Mouse (Mus musculus) CH12.LX (cell line): ENCODE data around the gene Tspan12. TPM values are rescaled to one million over a fixed set of nuclear protein-coding genes. Genes with fewer than 3 reads are reported as not detected.

Experiments
- DNase-seq: peaks from one replicate; pipeline ENCODE4 v3.0.0-alpha.2; 2013; ENCODE audit errors: extremely low read depth
- H3K27ac ChIP-seq: 2 replicates; pipeline ENCODE4 v1.5.1; 2012; ENCODE audit warnings: low read depth, mild to moderate bottlenecking, control low read depth, moderate library complexity; ENCODE audit not compliant: insufficient read depth
- H3K27me3 ChIP-seq: replicated peaks from 2 replicates; pipeline ENCODE3; 2012; ENCODE audit warnings: inconsistent platforms
- H3K36me3 ChIP-seq, 2 experiments: replicated peaks in 1 of 2; 2 replicates each; pipeline versions ENCODE3 to v1.6.1; 2012; ENCODE audit warnings: inconsistent platforms in 1 of 2, low read length in 1 of 2, mild to moderate bottlenecking in 1 of 2, mixed read lengths in 1 of 2, moderate library complexity in 1 of 2; ENCODE audit not compliant: control insufficient read depth in 1 of 2, insufficient read depth in 1 of 2
- H3K4me1 ChIP-seq, 2 experiments: 2 replicates each; pipeline ENCODE4 v1.6.1; 2012; ENCODE audit warnings: inconsistent platforms in 1 of 2, moderate library complexity in 1 of 2; ENCODE audit not compliant: insufficient read depth in 2 of 2, control insufficient read depth in 1 of 2
- H3K4me2 ChIP-seq: 2 replicates; pipeline ENCODE4 v1.6.1; 2012; ENCODE audit warnings: low read depth, mild to moderate bottlenecking, control low read depth; ENCODE audit not compliant: poor library complexity, insufficient read depth, severe bottlenecking
- H3K4me3 ChIP-seq, 3 experiments: fragments of 150-350 bp in 1 of 3; sonication (generic) in 1 of 3; replicated peaks in 1 of 3; 2 replicates each; pipeline versions ENCODE3 to v1.5.1; 2011 to 2012; ENCODE audit warnings: low read depth in 2 of 3, low read length in 2 of 3, mild to moderate bottlenecking in 2 of 3, moderate library complexity in 2 of 3, control low read depth in 1 of 3, improper control_type of control experiment in 1 of 3, inconsistent platforms in 1 of 3, mixed read lengths in 1 of 3; ENCODE audit not compliant: poor library complexity in 1 of 3
- H3K79me2 ChIP-seq: replicated peaks from 2 replicates; pipeline ENCODE4 v1.6.1; 2012; ENCODE audit warnings: mild to moderate bottlenecking, moderate library complexity; ENCODE audit not compliant: control insufficient read depth, poor library complexity, insufficient read depth, severe bottlenecking; ENCODE audit errors: extremely low read depth
- H3K9ac ChIP-seq: 2 replicates; pipeline ENCODE4 v1.6.1; 2012; ENCODE audit warnings: low read depth, mild to moderate bottlenecking, control low read depth, moderate library complexity; ENCODE audit not compliant: insufficient read depth
- H3K9me3 ChIP-seq: replicated peaks from 2 replicates; pipeline ENCODE3; 2012; ENCODE audit warnings: low read length, inconsistent platforms, mixed read lengths
- CHD1 ChIP-seq: IDR thresholded peaks from 2 replicates; pipeline ENCODE4 v1.6.1; 2012; ENCODE audit warnings: low read depth, low read length, improper control_type of control experiment, inconsistent platforms
- CHD2 ChIP-seq: IDR thresholded peaks from 2 replicates; pipeline ENCODE4 v1.6.1; 2011; ENCODE audit warnings: low read length, improper control_type of control experiment
- CTCF ChIP-seq, 2 experiments: IDR thresholded peaks in 1 of 2; conservative IDR thresholded peaks in 1 of 2; 2 replicates each; pipeline ENCODE4 v1.5.1; 2011 to 2012; ENCODE audit warnings: low read depth in 2 of 2, low read length in 2 of 2, improper control_type of control experiment in 1 of 2, inconsistent platforms in 1 of 2, mild to moderate bottlenecking in 1 of 2, moderate library complexity in 1 of 2
- E2F4 ChIP-seq: IDR thresholded peaks from 2 replicates; pipeline ENCODE4 v1.6.1; 2011; ENCODE audit warnings: low read depth, low read length, improper control_type of control experiment; ENCODE audit not compliant: insufficient replicate concordance
- HCFC1 ChIP-seq: IDR thresholded peaks from 2 replicates; pipeline ENCODE4 v1.6.1; 2012; ENCODE audit warnings: low read depth, mild to moderate bottlenecking, inconsistent platforms, low read length, improper control_type of control experiment
- JUN ChIP-seq: IDR thresholded peaks from 2 replicates; pipeline ENCODE4 v1.6.1; 2011; ENCODE audit warnings: low read depth, mild to moderate bottlenecking, low read length, improper control_type of control experiment, moderate library complexity; ENCODE audit not compliant: insufficient read depth
- KAT2A ChIP-seq: IDR thresholded peaks from 2 replicates; pipeline ENCODE4 v1.6.1; 2012; ENCODE audit warnings: low read length, improper control_type of control experiment, inconsistent platforms; ENCODE audit not compliant: insufficient replicate concordance
- MAFK ChIP-seq: IDR thresholded peaks from 2 replicates; pipeline ENCODE4 v1.6.1; 2011; ENCODE audit warnings: low read length, improper control_type of control experiment; ENCODE audit not compliant: insufficient replicate concordance
- MAX ChIP-seq: IDR thresholded peaks from 2 replicates; pipeline ENCODE4 v1.6.1; 2011; ENCODE audit warnings: low read length, improper control_type of control experiment
- MYC ChIP-seq: IDR thresholded peaks from 2 replicates; pipeline ENCODE4 v1.6.1; 2011; ENCODE audit warnings: low read depth, mild to moderate bottlenecking, improper control_type of control experiment, low read length
- NELFE ChIP-seq: IDR thresholded peaks from 2 replicates; pipeline ENCODE4 v1.6.1; 2011; ENCODE audit warnings: low read depth, low read length, improper control_type of control experiment
- NRF1 ChIP-seq: IDR thresholded peaks from 2 replicates; pipeline ENCODE4 v1.6.1; 2014; ENCODE audit warnings: low read depth, mild to moderate bottlenecking, inconsistent platforms, low read length, improper control_type of control experiment, moderate library complexity
- PAX5 ChIP-seq: IDR thresholded peaks from 2 replicates; pipeline ENCODE4 v1.6.1; 2012; ENCODE audit warnings: low read length, inconsistent platforms, mixed read lengths
- POLR2A ChIP-seq: IDR thresholded peaks from 2 replicates; pipeline ENCODE4 v1.6.1; 2011; ENCODE audit warnings: low read depth, mild to moderate bottlenecking, improper control_type of control experiment, low read length
- POLR2AphosphoS2 ChIP-seq: IDR thresholded peaks from 2 replicates; pipeline ENCODE4 v1.6.1; 2011; ENCODE audit warnings: low read depth, low read length, improper control_type of control experiment
- RAD21 ChIP-seq: IDR thresholded peaks from 2 replicates; pipeline ENCODE4 v1.6.1; 2011; ENCODE audit warnings: low read depth, mild to moderate bottlenecking, low read length, improper control_type of control experiment, moderate library complexity
- SMC3 ChIP-seq: IDR thresholded peaks from 2 replicates; pipeline ENCODE4 v1.6.1; 2011; ENCODE audit warnings: low read depth, low read length, improper control_type of control experiment
- TBP ChIP-seq: conservative IDR thresholded peaks from 2 replicates; pipeline ENCODE4 v1.6.1; 2011; ENCODE audit warnings: low read depth, low read length, improper control_type of control experiment
- TCF12 ChIP-seq: IDR thresholded peaks from 2 replicates; pipeline ENCODE4 v1.6.1; 2014; ENCODE audit warnings: low read depth, mild to moderate bottlenecking, inconsistent platforms, low read length, improper control_type of control experiment
- UBTF ChIP-seq: IDR thresholded peaks from 2 replicates; pipeline ENCODE4 v1.6.1; 2012; ENCODE audit warnings: low read depth, mild to moderate bottlenecking, inconsistent platforms, low read length, improper control_type of control experiment, moderate library complexity
- USF1 ChIP-seq: IDR thresholded peaks from 2 replicates; pipeline ENCODE4 v1.6.1; 2014; ENCODE audit warnings: low read depth, mild to moderate bottlenecking, inconsistent platforms, low read length, improper control_type of control experiment
- USF2 ChIP-seq: conservative IDR thresholded peaks from 2 replicates; pipeline ENCODE4 v1.6.1; 2011; ENCODE audit warnings: low read depth, low read length, improper control_type of control experiment
- ZC3H11A ChIP-seq: IDR thresholded peaks from 2 replicates; pipeline ENCODE4 v1.6.1; 2012; ENCODE audit warnings: low read depth, mild to moderate bottlenecking, inconsistent platforms, low read length, improper control_type of control experiment
- ZKSCAN1 ChIP-seq: IDR thresholded peaks from 2 replicates; pipeline ENCODE4 v1.6.1; 2012; ENCODE audit warnings: low read depth, inconsistent platforms, low read length, improper control_type of control experiment, borderline replicate concordance
- ZNF384 ChIP-seq: IDR thresholded peaks from 2 replicates; pipeline ENCODE4 v1.6.1; 2012; ENCODE audit warnings: low read depth, low read length, improper control_type of control experiment, inconsistent platforms
- dilution Hi-C: fragments of 300-500 bp; cut with MboI; formaldehyde crosslinking; loops from 2 replicates; pipeline ENCODE4 v1.14.3; 2020; ENCODE audit warnings: low sequenced_read_pairs; ENCODE audit not compliant: extremely low pct_unique_long_range_greater_than_20kb, extremely low pct_ligation_motif_present
- in situ Hi-C: fragments of 300-500 bp; cut with MboI; formaldehyde crosslinking; loops from 3 replicates; pipeline ENCODE4 v1.14.3; 2019; ENCODE audit warnings: low sequenced_read_pairs, low pct_ligation_motif_present, low pct_unique_long_range_greater_than_20kb, mixed read lengths
- polyA plus RNA-seq: library from polyadenylated mRNA; unstranded; fragments of >175 nt; gene quantifications from 2 replicates; pipeline ENCODE4 v1.2.1, GENCODE M21; 2012; ENCODE audit warnings: low read depth; ENCODE audit not compliant: insufficient read length
- total RNA-seq, 2 experiments: library from RNA; depleted of rRNA; stranded (reverse); fragments of 300-350 nt in 1 of 2; fragments of >200 nt in 1 of 2; gene quantifications; 2 replicates each; pipeline ENCODE4 v1.2.3; 2012 to 2014

The Tspan12 gene
- total and polyA plus RNA-seq, 3 experiments = not detected

GRCm38 (mm10) chr6:21805013-21805570 lies 47.2 kb downstream of the Tspan12 start:
- no peak for DNase-seq
- Histone ChIP-seq H3K4me3 (no peak overlapping the region), H3K79me2 (no peaks in the 10 kb centered on the region), H3K4me2 (no peak overlapping the region), H3K4me1 (no peaks in the 10 kb centered on the region), H3K27me3 (no peaks in the 10 kb centered on the region), H3K9ac (no peak overlapping the region), H3K9me3 (no peaks in the 10 kb centered on the region), H3K36me3 (no peaks in the 10 kb centered on the region)
- dilution Hi-C loops (no loop called here), in situ Hi-C loops (no loop called here)
- no peak for TF ChIP-seq CHD1
- no peak for TF ChIP-seq KAT2A
- TF ChIP-seq MAFK = no peak
- TF ChIP-seq TCF12 = no peak
- TF ChIP-seq CHD2 = no peak
- no peak for TF ChIP-seq CTCF (conservative IDR thresholded peaks at IDR 0.05 in 1 of 2, IDR thresholded peaks at IDR 0.05 in 1 of 2; ENCODE audit: low read depth in 2 of 2, low read length in 2 of 2)
- TF ChIP-seq ZKSCAN1 = no peak
- TF ChIP-seq HCFC1 = no peak
- TF ChIP-seq UBTF = no peak
- no peak for TF ChIP-seq POLR2A
- no peak for TF ChIP-seq RAD21
- no peak for TF ChIP-seq USF2
- TF ChIP-seq PAX5 = no peak
- TF ChIP-seq ZC3H11A = no peak
- TF ChIP-seq JUN = no peak
- no peak for TF ChIP-seq NELFE
- no peak for TF ChIP-seq NRF1
- TF ChIP-seq USF1 = no peak
- no peak for TF ChIP-seq E2F4
- TF ChIP-seq, all 38 proteins: peak for 0
- no peak overlapping the region for H3K27ac ChIP-seq

- DNase-seq = no peak
- Histone ChIP-seq H3K9ac (no peak overlapping the region), H3K27me3 (no peaks in the 10 kb centered on the region), H3K79me2 (no peaks in the 10 kb centered on the region), H3K36me3 (no peaks in the 10 kb centered on the region), H3K4me1 (0 out of 4 replicates have a peak, but pooled peaks cover 0 to under 1% of the 10 kb centered on the region in 2 experiments), H3K27ac (no peak overlapping the region), H3K4me3 (no peak overlapping the region), H3K4me2 (no peak overlapping the region), H3K9me3 (no peaks in the 10 kb centered on the region)
- no peak for TF ChIP-seq TBP
- no peak for TF ChIP-seq POLR2AphosphoS2
- TF ChIP-seq RAD21 = no peak
- TF ChIP-seq SMC3 = no peak
- TF ChIP-seq MYC = no peak
- TF ChIP-seq ZNF384 = no peak
- TF ChIP-seq ZC3H11A = no peak
- TF ChIP-seq PAX5 = no peak
- no peak for TF ChIP-seq MAX
- no peak for TF ChIP-seq CHD2
- dilution Hi-C loops (no loop called here), in situ Hi-C loops (no loop called here)
Measured at GRCm38 (mm10) chr6:21803483-21804340, 48.6 kb downstream of the Tspan12 start.
